Mouse (Mus musculus): ENCODE measurements around the gene Supt3.

The Supt3 gene

GRCm38 (mm10) chr17:44776738-44777270 lies at the start of gene Supt3:
Gene Supt3, plus strand, starts transcription at chr17:44777152.
- DNase-seq (ENCODE audit: low spot score), result peak; percentile 99

- DNase-seq (ENCODE audit: low spot score), result no peak
Measured at GRCm38 (mm10) chr17:44727675-44728074, 49.3 kb upstream of the Supt3 start.

- no peak for DNase-seq (ENCODE audit: low spot score)
Measured at GRCm38 (mm10) chr17:44728464-44728863, 48.5 kb upstream of the Supt3 start.

DNA sequence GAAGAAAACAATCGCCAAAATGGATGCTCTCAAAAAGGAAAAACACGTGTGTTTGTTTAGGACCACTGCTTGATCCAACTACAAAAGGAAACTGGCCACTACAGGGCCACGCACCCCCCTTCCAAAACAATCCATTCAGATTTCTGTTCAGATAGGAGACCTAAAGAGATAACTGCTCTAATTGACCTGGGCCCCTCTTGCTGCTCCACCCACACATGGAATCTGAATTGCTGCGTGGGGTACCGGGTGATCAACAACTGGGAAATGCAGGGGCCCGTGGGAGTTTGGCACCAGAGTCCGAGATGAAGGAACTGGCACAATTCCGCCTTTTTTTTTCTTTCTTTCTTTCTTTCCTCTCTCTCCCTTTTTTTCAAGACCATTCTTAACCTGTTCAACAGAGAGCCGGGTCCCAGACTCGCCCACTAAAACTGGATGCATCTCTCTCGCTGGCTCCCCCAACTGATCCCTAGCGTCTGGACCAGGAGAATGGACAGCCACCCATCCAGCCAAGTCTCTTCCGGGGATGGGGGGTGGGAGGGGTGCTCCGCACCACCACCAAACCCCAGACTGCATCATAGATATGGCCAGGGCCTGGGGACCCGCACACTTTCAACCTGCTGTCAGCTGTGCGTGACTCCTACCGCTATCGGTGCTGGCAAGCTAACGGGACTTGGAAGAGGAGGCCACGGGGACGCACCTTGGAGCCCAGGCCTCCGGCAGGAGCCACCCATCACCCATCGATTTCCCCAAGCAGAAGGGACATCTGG lies 43.2 kb upstream of the Supt3 start:
- no peak for DNase-seq (ENCODE audit: low spot score)

DNA sequence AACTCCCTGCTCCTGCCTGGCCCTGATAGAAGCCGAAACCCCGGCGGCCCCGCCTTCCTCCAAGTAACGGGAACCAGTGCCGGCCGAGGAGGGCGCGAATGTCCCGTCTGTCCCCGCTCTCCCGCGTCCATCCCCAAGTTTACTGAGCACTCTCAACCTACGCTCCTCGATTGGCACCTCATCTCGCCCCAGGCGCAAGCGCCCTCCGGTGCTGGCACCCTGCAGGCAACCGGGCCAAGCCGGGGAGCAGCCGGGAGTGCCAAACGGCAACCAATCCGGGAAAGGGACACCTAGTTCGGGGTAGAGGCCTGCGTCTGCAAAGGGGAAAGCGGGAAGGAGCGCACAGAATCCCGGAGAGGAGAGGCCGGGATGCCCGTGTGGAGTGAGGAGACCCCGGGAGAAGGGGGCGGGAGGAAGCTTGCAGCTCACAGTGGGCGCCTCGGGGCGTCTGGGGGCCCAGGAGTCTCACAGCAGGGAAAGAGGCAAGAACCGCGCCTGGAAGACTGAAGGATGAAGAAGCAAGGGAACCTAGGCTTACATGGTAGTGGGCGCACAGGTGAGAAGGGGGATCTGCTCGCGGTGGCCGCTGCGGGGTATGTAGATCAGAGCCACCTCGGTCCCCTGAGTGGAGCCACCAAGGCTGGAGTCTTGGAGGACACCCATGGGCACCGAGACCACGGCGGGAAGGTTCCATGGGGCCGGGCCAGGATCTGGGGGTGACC lies 42.3 kb upstream of the Supt3 start:
- DNase-seq (ENCODE audit: low spot score), result peak; percentile 60

- peak; percentile 46 for DNase-seq (ENCODE audit: low spot score)
Measured at GRCm38 (mm10) chr17:44735223-44735990, 41.5 kb upstream of the Supt3 start.

- DNase-seq (ENCODE audit: low spot score), result peak; percentile 80
Measured at GRCm38 (mm10) chr17:44735991-44736561, 40.9 kb upstream of the Supt3 start.

GRCm38 (mm10) chr17:44737275-44738120 lies 39.5 kb upstream of the Supt3 start:
- DNase-seq (ENCODE audit: low spot score), result peak; percentile 18

- peak; percentile 27 for DNase-seq (ENCODE audit: low spot score)
Measured at GRCm38 (mm10) chr17:44738121-44738637, 38.8 kb upstream of the Supt3 start.

DNA sequence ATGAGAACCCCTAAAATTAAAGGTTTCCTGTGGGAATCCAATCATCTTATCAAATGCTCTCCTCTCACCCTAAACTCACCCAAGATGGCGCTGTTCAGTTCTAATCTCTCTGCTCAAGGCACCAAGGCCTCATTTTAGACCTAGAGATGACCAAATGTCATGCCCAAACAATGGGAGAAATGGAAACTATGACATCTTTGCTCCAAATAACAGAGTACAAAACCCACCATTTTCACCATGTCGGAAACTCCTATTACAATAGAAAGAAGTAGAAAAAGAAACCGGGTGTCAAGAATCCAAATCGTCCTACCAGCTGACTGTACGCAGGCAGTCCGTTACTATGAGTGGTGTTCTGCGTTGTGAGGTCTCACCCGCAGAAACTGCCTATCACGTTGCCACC lies 34.7 kb upstream of the Supt3 start:
- DNase-seq (ENCODE audit: low spot score), result no peak

GRCm38 (mm10) chr17:44743780-44744179 lies 33.2 kb upstream of the Supt3 start:
- DNase-seq (ENCODE audit: low spot score), result no peak

GRCm38 (mm10) chr17:44745378-44745777 lies 31.6 kb upstream of the Supt3 start:
- DNase-seq (ENCODE audit: low spot score), result no peak

DNA sequence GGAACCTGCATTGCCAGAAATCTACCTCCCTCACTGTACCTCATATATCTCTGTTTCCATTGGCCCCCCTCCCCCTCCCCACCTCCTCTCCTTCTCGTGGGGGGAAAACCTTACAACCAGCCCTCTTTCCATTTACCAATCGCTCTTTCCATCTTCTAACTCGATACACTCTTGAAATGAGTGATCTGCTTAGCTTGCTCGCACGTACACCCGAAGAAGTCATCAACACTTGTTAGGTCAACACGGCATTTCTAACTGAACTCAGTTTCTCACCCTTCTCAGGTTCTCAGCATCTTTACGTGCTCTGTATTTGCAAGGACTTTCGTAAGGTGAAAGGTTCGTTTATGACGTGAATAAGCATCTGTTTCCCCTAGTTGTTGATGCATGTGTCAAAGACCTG lies 10.6 kb upstream of the Supt3 start:
- no peak for DNase-seq (ENCODE audit: low spot score)

- no peak for DNase-seq (ENCODE audit: low spot score)
Measured at GRCm38 (mm10) chr17:44766975-44767374, 10.0 kb upstream of the Supt3 start.

DNA sequence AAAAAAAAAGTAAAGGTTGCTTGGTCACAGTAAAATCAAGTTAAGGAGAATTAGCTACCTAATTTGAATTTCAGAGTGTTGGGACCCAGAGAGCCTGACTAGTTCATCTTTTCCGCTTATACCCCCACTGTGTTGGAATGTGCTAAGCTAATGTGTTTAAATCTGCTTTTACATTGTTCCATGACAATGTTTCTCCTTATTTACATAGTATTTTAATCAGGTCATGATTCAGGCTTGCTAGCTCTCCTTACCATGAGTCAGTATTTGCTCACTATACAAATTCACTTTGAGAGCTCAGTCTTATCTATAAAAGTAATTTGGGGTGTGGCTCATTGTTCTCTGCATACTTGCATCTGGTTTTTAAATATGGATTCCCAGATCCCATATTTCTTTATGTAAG lies 9.6 kb upstream of the Supt3 start:
- DNase-seq (ENCODE audit: low spot score), result no peak

DNA sequence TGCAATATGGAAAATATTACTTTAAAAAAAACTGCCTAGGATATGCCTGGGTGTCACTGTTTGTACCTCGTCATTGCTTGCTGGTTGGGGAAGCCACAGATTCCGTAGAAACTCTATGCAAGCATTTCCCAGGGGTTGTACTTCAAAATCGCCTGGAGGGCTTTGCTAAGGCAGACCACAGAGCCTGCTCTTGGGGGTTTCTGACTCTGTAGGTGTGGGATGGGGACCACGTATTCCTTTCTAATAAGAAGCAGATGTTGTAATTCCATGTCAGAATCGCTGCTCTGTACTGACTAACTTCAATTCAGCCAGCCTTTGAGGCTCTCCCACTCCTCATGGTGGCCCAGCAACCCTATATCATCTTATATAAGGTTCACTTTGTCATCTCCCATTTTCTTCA lies 8.4 kb upstream of the Supt3 start:
- no peak for DNase-seq (ENCODE audit: low spot score)

- DNase-seq (ENCODE audit: low spot score), result no peak
Measured at GRCm38 (mm10) chr17:44770871-44771270, 6.1 kb upstream of the Supt3 start.

DNA sequence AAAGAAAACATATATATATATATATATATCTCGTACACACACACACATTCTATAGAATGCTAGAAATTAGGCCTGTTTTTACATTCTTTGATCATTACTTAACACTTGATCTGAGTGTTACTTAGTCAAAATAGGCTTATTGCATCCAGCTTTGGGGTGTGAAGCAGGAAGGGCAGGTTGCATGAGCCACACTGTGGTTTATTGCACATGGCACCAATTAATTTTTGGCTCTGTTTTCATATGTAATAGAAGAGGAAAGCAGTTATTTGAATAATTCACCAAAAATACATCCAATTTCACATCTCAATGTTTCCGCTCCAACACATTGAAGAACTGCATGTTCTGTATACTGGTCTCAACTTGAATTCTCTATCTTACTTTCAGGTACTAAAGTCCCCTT lies 4.4 kb upstream of the Supt3 start:
- no peak for DNase-seq (ENCODE audit: low spot score)

- peak; percentile 70 for DNase-seq (ENCODE audit: low spot score)
Measured at GRCm38 (mm10) chr17:44777337-44777804, 419 bp downstream of the Supt3 start.

GRCm38 (mm10) chr17:44778141-44778540 lies 1.2 kb downstream of the Supt3 start:
- no peak for DNase-seq (ENCODE audit: low spot score)

DNA sequence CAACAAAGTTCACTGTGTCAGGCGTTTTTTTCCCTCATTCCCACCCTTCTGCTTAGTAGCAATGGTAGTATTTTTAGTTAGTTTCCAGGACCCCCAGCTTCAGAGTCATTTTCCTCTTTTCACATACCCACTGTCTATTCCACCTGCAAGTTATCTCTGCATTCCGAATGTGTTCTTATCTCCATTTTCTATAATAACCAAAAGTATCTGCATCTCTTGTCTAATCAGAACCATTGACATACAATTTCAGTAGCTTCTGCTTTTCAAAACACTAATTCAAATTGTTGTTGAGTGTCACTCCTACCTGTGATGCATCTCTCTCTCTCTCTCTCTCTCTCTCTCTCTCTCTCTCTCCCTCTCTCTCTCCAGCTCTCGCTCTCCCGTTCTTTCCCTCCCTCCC lies 3.4 kb downstream of the Supt3 start:
- DNase-seq (ENCODE audit: low spot score), result no peak

Data from retina, embryonic 14.5 days (tissue).